Mouse (Mus musculus) myocyte (in vitro differentiated cells): ENCODE results near the gene Anapc7. TPM values are rescaled to one million over a fixed set of nuclear protein-coding genes. Genes with fewer than 3 reads are reported as not detected.

ENCODE experiments used
- H3K27me3 ChIP-seq: one replicate; pipeline ENCODE4 v1.6.1; 2011; ENCODE audit not compliant: control insufficient read depth, insufficient read depth, insufficient read length
- H3K36me3 ChIP-seq: one replicate; pipeline ENCODE4 v1.6.1; 2011; ENCODE audit not compliant: control insufficient read depth, insufficient read depth
- H3K4me2 ChIP-seq: one replicate; pipeline ENCODE4 v1.6.1; 2011; ENCODE audit warnings: low read depth, control low read depth
- H3K4me3 ChIP-seq: one replicate; pipeline ENCODE4 v1.5.1; 2011; ENCODE audit warnings: mild to moderate bottlenecking, control low read depth, moderate library complexity
- H3K79me2 ChIP-seq: one replicate; pipeline ENCODE4 v1.6.1; 2011; ENCODE audit not compliant: control insufficient read depth, insufficient read depth
- H3ac ChIP-seq: one replicate; pipeline ENCODE4 v1.6.1; 2011; ENCODE audit not compliant: control insufficient read depth, insufficient read length
- CEBPB ChIP-seq: IDR thresholded peaks from 2 replicates; pipeline ENCODE4 v1.6.1; 2011; ENCODE audit warnings: mild to moderate bottlenecking, moderate library complexity; ENCODE audit not compliant: poor library complexity, insufficient read depth, severe bottlenecking
- E2F4 ChIP-seq: IDR thresholded peaks from one replicate; pipeline ENCODE4 v1.6.1; 2011; ENCODE audit warnings: mild to moderate bottlenecking, control low read depth, moderate library complexity; ENCODE audit not compliant: insufficient read depth
- MAX ChIP-seq: IDR thresholded peaks from one replicate; pipeline ENCODE4 v1.6.1; 2011; ENCODE audit warnings: low read depth, mild to moderate bottlenecking, control low read depth
- MYOD1 ChIP-seq, 3 experiments: IDR thresholded peaks; one replicate each; pipeline ENCODE4 v1.6.1; 2011; ENCODE audit warnings: control low read depth in 2 of 3, low read depth in 2 of 3, mild to moderate bottlenecking in 2 of 3, moderate library complexity in 1 of 3; ENCODE audit not compliant: insufficient read length in 2 of 3, control insufficient read depth in 1 of 3
- MYOG ChIP-seq, 3 experiments: IDR thresholded peaks; one replicate each; pipeline ENCODE4 v1.6.1; 2011; ENCODE audit warnings: control low read depth in 2 of 3, low read depth in 2 of 3, mild to moderate bottlenecking in 2 of 3; ENCODE audit not compliant: insufficient read length in 2 of 3, control insufficient read depth in 1 of 3, insufficient read depth in 1 of 3
- POLR2A ChIP-seq: IDR thresholded peaks from one replicate; pipeline ENCODE4 v1.6.1; 2011; ENCODE audit warnings: low read depth, mild to moderate bottlenecking, control low read depth, moderate library complexity; ENCODE audit not compliant: insufficient read length
- POLR2AphosphoS2 ChIP-seq: IDR thresholded peaks from one replicate; pipeline ENCODE4 v1.6.1; 2011; ENCODE audit warnings: low read depth, control low read depth; ENCODE audit not compliant: insufficient read length
- REST ChIP-seq: IDR thresholded peaks from one replicate; pipeline ENCODE4 v1.6.1; 2011; ENCODE audit warnings: mild to moderate bottlenecking, control low read depth, moderate library complexity; ENCODE audit not compliant: insufficient read depth, insufficient read length
- SRF ChIP-seq: IDR thresholded peaks from one replicate; pipeline ENCODE4 v1.6.1; 2011; ENCODE audit warnings: low read depth; ENCODE audit not compliant: control insufficient read depth, insufficient read length
- TCF12 ChIP-seq: IDR thresholded peaks from one replicate; pipeline ENCODE4 v1.6.1; 2011; ENCODE audit warnings: mild to moderate bottlenecking, control low read depth; ENCODE audit not compliant: poor library complexity, insufficient read depth, severe bottlenecking
- TCF3 ChIP-seq: IDR thresholded peaks from one replicate; pipeline ENCODE4 v1.6.1; 2011; ENCODE audit warnings: low read depth, control low read depth; ENCODE audit not compliant: insufficient read length
- USF1 ChIP-seq: IDR thresholded peaks from one replicate; pipeline ENCODE4 v1.6.1; 2011; ENCODE audit warnings: low read depth, mild to moderate bottlenecking, control low read depth, moderate library complexity
- polyA plus RNA-seq: library from polyadenylated mRNA; unstranded; fragments of >200 nt; fragmentation: generic; extraction: Trizol; gene quantifications from one replicate; pipeline ENCODE4 v1.2.1, GENCODE M21; 2012; ENCODE audit warnings: missing spikeins

The Anapc7 gene
- polyA plus RNA-seq, 1 experiment = 62.7 TPM

DNA sequence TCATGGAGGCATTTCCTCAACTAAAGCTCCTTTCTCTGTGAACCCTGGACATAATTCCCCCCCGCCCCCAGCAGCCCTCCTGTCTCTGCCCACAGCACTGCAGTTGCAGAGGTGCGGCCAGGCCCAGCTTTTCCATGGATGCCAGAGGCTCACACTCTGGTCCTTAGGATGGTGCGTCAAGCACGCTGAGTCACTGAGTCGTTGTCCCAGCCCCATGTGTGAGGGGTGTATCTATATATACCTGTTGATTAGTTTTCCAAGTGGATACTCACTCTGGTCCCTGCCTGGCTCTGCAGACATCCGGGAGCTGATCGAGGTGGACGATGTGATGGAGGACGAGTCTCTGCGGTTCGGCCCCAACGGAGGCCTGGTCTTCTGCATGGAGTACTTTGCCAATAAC lies 43.3 kb upstream of the Anapc7 start:
- no peak overlapping the region for H3ac ChIP-seq
- no peak overlapping the region for H3K4me3 ChIP-seq
- TF ChIP-seq POLR2A = no peak
- TF ChIP-seq MYOD1 (IDR thresholded peaks at IDR 0.05; ENCODE audit: control insufficient read depth in 1 of 3, insufficient read length in 2 of 3, low read depth in 2 of 3) = no peak
- TF ChIP-seq MAX = no peak
- TF ChIP-seq SRF = no peak
- no peak for TF ChIP-seq TCF12
- TF ChIP-seq CEBPB = no peak
- no peak for TF ChIP-seq POLR2AphosphoS2
- H3K36me3 ChIP-seq = peaks cover 7% of the 10 kb centered on the region
- H3K79me2 ChIP-seq = no peaks in the 10 kb centered on the region
- H3K27me3 ChIP-seq = no peaks in the 10 kb centered on the region
- no peak overlapping the region for H3K4me2 ChIP-seq

DNA sequence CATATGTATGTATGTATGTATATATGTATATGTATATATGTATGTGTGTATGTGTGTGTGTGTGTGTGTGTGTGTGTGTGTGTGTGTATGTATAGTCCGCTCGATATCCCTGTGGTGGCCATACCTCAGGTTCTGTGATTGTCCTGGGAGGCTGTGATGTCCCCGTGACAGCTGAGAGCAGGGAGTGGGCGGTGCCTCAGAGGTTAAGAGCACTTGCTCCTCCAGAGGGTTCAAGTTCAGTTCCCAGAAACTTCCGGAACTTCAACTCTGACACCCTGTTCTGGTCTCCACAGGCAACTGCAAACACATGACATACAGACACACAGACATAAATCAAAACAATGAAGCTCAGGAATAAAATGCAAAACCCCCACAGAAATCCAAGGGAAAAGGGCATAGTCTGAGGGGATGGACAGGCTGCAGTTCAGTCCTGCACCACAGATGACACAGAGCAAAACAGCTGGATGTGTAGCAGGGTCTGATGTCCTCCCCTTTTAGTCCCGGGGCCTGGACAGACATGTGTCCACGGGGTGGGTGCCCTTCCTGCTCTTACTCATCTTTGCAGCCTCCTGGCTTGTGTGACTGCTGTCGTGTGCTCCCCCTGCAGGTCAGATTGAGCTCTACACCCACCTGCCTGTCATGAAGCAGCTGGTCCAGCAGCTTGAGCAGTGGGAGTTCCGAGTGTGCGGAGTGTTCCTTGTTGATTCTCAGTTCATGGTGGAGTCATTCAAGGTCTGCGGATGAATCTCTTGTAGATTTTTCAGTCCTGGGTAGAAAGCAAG lies 41.9 kb upstream of the Anapc7 start:
- no peaks in the 10 kb centered on the region for H3K27me3 ChIP-seq
- H3ac ChIP-seq = no peak overlapping the region
- peaks cover 6% of the 10 kb centered on the region for H3K36me3 ChIP-seq
- H3K4me3 ChIP-seq = no peak overlapping the region
- H3K4me2 ChIP-seq = peak overlapping the region; percentile 49
- no peaks in the 10 kb centered on the region for H3K79me2 ChIP-seq
- no peak for TF ChIP-seq TCF3
- no peak for TF ChIP-seq TCF12
- no peak for TF ChIP-seq POLR2A
- no peak for TF ChIP-seq E2F4
- TF ChIP-seq CEBPB = no peak
- peak in 2 of 3 experiments; percentile 13 to 66 for TF ChIP-seq MYOG (IDR thresholded peaks at IDR 0.05; ENCODE audit: control insufficient read depth in 1 of 3, insufficient read depth in 1 of 3, insufficient read length in 2 of 3, low read depth in 2 of 3)
- TF ChIP-seq MAX = no peak
- no peak for TF ChIP-seq REST
- no peak for TF ChIP-seq USF1
- peak in 2 of 3 experiments; percentile 34 to 69 for TF ChIP-seq MYOD1 (IDR thresholded peaks at IDR 0.05; ENCODE audit: control insufficient read depth in 1 of 3, insufficient read length in 2 of 3, low read depth in 2 of 3)

DNA sequence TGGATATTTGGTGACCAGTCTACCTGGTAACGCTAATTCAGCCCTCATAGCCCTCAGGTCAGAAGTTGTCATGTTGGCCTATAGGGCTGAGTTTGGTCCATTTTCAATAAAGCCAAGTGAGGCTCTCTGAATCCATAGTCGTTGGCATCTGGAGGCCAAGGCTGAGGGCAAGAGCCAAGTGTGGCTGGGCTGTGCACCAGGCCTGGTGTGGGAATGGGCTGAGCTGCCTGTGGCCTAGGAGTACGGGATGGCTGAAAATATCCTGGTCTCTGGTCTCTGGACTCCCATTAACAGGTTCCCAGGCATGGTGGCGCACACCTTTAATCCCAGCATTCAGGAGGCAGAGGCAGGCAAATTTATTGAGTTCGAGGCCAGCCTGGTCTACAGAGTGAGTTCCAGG lies 31.5 kb upstream of the Anapc7 start:
- TF ChIP-seq MYOD1 (IDR thresholded peaks at IDR 0.05; ENCODE audit: control insufficient read depth in 1 of 3, insufficient read length in 2 of 3, low read depth in 2 of 3) (no peak), POLR2A (no peak), MYOG (IDR thresholded peaks at IDR 0.05; ENCODE audit: control insufficient read depth in 1 of 3, insufficient read depth in 1 of 3, insufficient read length in 2 of 3, low read depth in 2 of 3) (no peak), CEBPB (no peak), USF1 (no peak), POLR2AphosphoS2 (no peak)
- Histone ChIP-seq H3K36me3 (no peaks in the 10 kb centered on the region), H3K4me3 (no peak overlapping the region), H3ac (no peak overlapping the region), H3K79me2 (peaks cover 18% of the 10 kb centered on the region), H3K4me2 (no peak overlapping the region), H3K27me3 (no peaks in the 10 kb centered on the region)

DNA sequence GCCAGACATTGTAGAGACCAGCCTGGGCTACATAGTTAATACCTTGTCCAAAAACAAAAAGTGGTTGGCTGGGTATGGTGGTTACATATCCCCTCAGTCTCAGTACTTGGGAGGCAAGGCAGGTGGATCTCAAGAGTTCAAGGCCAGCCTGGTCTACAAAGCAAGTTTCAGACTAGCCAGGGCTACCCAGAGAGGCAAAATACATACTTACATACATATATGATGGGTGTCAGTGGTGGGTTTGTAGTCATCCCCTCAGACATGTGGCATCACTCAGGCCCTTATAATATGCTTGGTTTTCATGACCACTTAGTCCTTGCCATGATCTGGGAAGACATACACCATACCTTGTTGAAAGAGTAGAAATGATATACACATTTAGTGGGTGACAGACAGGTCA lies 30.8 kb upstream of the Anapc7 start:
- peaks cover 18% of the 10 kb centered on the region for H3K79me2 ChIP-seq
- H3ac ChIP-seq = no peak overlapping the region
- H3K36me3 ChIP-seq = no peaks in the 10 kb centered on the region
- no peak for TF ChIP-seq MYOG (IDR thresholded peaks at IDR 0.05; ENCODE audit: control insufficient read depth in 1 of 3, insufficient read depth in 1 of 3, insufficient read length in 2 of 3, low read depth in 2 of 3)
- TF ChIP-seq REST = no peak
- no peak for TF ChIP-seq POLR2A
- TF ChIP-seq MAX = no peak
- no peak for TF ChIP-seq CEBPB
- no peak for TF ChIP-seq MYOD1 (IDR thresholded peaks at IDR 0.05; ENCODE audit: control insufficient read depth in 1 of 3, insufficient read length in 2 of 3, low read depth in 2 of 3)
- TF ChIP-seq TCF3 = no peak
- no peak for TF ChIP-seq USF1
- no peak for TF ChIP-seq POLR2AphosphoS2
- no peak for TF ChIP-seq SRF
- TF ChIP-seq E2F4 = no peak
- no peak for TF ChIP-seq TCF12
- no peaks in the 10 kb centered on the region for H3K27me3 ChIP-seq
- H3K4me2 ChIP-seq = no peak overlapping the region
- H3K4me3 ChIP-seq = no peak overlapping the region

DNA sequence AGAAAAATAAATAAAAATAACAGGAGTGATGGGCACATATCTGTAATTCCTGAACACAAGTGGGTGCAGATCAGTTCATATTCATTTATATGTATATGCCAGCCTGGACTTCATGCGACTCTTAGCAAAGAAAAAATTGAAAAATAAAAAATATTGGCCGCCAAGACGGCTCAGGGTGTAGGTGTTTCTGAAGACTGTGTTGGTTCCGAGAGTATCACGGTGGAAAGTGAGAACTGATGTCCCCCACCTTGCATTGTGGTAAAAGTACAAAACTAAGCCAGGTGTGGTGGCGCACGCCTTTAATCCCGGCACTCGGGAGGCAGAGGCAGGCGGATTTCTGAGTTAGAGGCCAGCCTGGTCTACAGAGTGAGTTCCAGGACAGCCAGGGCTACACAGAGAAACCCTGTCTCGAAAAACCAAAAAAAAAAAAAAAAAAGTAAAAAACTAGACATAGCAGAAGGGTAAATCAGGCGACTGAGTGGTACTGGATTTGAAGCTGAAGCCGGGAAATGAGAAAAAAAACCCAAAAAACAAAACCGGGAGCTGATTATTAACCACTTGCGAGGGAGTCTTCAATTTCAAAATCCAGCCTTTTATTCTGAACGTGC lies 30.2 kb upstream of the Anapc7 start:
- TF ChIP-seq USF1 = no peak
- TF ChIP-seq MYOD1 (IDR thresholded peaks at IDR 0.05; ENCODE audit: control insufficient read depth in 1 of 3, insufficient read length in 2 of 3, low read depth in 2 of 3) = no peak
- no peak for TF ChIP-seq MYOG (IDR thresholded peaks at IDR 0.05; ENCODE audit: control insufficient read depth in 1 of 3, insufficient read depth in 1 of 3, insufficient read length in 2 of 3, low read depth in 2 of 3)
- no peak for TF ChIP-seq TCF12
- TF ChIP-seq CEBPB = no peak
- TF ChIP-seq E2F4 = no peak
- TF ChIP-seq REST = no peak
- TF ChIP-seq SRF = no peak
- no peak for TF ChIP-seq TCF3
- TF ChIP-seq POLR2AphosphoS2 = no peak
- TF ChIP-seq POLR2A = no peak
- no peak for TF ChIP-seq MAX
- peak overlapping the region; percentile 68 for H3K4me3 ChIP-seq

More for the DNA sequence above, 30.2 kb upstream of the Anapc7 start:
- H3K79me2 ChIP-seq = peaks cover 18% of the 10 kb centered on the region
- H3K36me3 ChIP-seq = no peaks in the 10 kb centered on the region
- peak overlapping the region; percentile 22 for H3ac ChIP-seq
- H3K4me2 ChIP-seq = peak overlapping the region; percentile 78
- no peaks in the 10 kb centered on the region for H3K27me3 ChIP-seq
